Mouse (Mus musculus) lung, postnatal 14 days (tissue): ENCODE measurements around the gene Commd4.

ENCODE experiments used
- DNase-seq: peaks from one replicate; pipeline ENCODE4 v3.0.0; 2021

The Commd4 gene

DNA sequence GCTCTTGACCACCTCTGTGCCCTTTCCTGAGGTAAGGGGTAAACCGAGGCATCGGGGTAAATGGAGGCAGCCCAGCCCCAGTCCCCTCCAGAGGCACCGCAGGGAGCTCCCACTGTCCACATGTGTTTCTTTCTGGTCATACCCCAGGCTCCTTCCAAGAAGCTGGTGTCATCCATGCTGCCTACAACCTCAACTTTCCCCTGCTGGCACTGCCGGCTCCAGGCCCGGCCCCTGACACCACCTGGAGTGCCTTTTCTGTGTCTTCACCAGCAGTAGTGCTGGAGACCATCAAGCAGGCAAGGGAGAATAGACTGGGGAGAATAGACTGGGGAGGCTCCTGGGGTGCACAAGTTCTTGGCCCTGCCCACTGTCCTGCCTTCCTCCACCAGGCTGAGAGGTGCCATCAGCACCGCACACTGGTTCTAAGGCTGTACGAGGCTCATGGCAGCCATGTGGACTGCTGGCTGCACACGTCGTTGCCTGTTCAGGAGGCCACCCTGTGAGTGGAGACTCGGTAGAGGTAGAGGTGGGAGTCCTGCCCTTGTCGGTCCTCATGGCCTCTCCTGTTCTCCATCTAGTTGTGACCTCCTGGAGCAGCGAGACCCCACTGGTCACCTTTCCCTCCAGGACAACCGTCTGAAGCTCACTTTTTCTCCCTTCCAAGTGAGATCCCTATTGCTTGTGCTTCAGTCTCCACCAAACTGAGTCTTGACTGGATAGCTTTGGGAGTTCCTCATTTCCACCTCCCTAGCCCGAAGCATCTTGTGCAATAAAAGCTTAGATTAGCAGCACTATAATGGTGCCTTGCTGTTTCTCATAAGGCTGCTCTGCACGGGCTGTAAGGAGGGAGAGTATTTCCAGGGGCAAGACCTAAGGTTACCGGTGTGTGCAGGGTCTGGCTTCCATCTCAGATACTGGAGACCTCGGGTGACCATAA, 16.4 kb downstream of the Commd4 start:
- no peak for DNase-seq

DNA sequence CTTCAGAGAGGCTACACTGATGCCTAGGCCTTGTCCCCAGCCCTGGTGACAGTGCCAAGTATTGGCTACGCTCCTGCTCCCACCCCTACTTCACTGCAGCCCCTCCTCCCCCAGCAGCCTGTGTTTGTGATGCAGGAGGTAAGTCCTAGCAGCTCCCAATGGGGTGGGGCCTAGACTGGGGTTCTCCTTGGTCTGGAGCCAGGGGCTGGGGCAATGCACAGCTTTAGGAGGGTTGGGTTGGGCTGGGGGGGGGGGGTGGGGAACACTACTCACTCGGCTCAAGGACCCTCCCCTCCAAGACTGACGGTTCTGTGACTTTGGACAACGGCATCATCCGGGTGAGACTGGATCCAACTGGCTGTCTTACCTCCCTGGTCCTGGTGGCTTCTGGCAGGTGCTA, 18.6 kb downstream of the Commd4 start:
- DNase-seq, result no peak

DNA sequence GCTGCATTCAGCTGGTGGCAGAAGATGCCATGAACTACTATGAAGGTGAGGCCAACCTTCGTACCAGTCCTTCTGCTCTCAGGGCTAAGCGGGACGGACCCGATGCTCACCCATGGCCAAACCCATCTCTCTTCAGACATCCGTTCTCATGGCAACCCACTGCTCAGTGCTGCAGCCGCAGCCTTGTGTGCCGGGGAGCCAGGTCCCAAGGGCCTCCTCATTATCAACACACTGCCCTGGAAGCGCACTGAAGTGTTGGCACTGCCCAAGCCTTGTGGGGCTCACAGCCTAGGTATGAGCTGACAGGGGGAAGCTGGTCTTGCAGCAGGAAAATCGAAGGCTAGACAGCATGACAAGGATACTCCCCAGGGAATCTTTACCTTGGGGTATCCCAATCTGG, 19.0 kb downstream of the Commd4 start:
- DNase-seq, result no peak

DNA sequence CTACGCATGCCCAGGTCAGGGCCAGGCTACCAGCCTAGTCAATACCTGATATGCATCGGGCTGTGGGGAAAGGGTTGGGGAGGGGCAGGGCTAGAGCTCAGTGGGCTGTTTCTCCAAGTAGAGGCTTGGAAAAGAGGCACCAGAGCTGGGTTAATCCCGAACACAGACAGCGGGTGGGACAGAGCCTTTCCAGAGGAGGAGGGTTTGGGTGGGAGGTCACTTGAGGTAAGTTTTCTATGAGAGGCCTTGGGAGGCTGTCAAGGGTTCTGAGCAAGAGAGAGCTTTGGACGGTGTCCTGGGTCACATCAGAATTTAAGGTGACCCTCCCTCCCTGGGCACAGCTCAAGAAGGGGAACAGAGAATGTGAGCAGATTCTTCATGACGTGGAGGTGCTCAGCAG, 19.6 kb downstream of the Commd4 start:
- DNase-seq, result no peak

- no peak for DNase-seq
These were observed 20.4 kb downstream of the Commd4 start for GRCm38 (mm10) chr9:57137777-57138176.

DNA sequence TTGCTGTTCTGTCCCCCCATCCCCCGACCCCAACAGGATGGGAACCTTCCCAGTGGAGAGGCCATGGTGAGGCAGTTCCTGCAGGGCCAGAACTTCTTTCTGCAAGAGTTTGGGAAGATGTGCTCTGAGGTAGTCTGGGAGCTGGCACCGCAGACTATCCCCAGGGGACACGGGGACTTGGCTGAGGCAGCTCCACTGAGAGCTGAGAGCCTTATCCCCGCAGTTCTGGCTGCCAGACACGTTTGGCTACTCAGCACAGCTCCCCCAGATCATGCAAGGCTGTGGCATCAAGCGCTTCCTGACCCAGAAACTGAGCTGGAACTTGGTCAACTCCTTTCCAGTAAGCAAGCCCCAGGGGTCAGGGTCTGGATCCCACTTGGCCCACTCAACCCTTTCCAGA, 20.9 kb downstream of the Commd4 start:
- no peak for DNase-seq

DNA sequence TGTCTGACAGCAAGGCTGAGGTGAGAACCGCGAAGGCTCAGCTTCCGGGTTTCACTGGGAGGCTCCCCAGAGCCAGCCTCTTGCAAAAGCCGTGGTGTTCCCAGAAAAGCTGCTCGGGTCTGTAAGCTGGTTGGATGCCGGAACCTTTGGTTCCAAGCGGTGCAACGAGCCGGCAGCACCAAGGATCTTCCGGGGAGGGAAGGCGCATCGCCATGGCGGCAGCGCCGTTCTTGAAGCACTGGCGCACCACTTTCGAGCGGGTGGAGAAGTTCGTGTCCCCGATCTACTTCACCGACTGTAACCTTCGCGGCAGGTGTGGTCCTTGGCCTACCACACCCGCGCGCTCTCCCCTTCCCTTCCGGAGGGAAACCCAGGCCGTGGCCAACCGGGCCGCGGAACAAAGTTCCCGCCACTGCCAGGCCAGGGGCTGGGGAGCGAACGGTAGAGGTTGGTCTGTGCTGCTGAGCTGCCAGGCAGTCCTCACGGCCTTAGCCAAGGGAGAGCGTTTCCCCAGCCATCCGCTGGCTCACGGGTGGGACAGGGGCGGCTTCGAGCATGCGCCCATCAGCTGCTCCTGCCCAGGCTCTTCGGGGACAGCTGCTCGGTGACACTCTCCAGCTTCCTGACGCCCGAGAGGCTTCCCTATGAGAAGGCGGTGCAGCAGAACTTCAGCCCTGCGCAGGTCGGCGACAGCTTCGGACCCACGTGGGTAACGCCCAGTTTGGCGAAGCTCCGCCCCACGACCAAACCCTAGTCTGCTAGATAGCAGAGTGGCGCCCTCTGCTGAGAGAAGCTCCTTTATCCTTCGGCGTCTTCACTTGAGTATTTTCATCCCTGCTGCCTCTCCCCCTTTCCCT, 27.3 kb downstream of the Commd4 start, which contains the start of gene Man2c1:
Gene Man2c1 (plus strand): TSS at position 114 of the 857 bp plus-strand sequence.
- DNase-seq, result peak; percentile 96

GRCm38 (mm10) chr9:57129641-57130040, 28.5 kb downstream of the Commd4 start:
- DNase-seq, result no peak

DNA sequence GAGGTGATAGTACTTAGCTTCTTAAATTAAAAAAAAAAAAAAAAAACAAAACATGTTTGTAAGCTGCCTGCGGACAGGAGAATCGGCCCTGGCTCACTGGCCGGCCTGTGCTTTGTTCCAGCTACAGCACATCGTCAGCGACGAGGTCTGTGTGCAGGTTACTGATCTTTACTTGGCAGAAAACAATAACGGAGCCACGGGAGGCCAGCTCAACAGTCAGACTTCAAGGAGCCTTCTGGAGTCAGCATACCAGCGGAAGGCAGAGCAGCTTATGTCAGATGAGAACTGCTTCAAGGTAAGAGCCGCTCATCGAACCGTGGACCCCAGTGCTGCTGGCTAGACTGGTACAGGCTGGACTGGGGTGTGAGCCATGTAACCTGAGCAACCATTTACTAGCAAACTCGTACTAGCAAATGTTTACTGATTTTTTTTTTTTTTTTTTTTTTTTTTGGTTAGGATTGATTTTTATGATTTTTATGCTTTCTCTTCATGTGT, 40.8 kb downstream of the Commd4 start:
- DNase-seq, result no peak
